Mouse (Mus musculus) R1 (cell line): ENCODE measurements at regions not wholly inside any gene's neighbourhood (a gene's known extent, or its start where the extent isn't known, plus 50 kb on each side); places are given as distances from the start of the nearest gene placed in this dataset.

Experiments
- DNase-seq: peaks from one replicate; pipeline ENCODE4 v3.0.0-alpha.2; 2018; ENCODE audit warnings: low read depth, low spot score

DNA sequence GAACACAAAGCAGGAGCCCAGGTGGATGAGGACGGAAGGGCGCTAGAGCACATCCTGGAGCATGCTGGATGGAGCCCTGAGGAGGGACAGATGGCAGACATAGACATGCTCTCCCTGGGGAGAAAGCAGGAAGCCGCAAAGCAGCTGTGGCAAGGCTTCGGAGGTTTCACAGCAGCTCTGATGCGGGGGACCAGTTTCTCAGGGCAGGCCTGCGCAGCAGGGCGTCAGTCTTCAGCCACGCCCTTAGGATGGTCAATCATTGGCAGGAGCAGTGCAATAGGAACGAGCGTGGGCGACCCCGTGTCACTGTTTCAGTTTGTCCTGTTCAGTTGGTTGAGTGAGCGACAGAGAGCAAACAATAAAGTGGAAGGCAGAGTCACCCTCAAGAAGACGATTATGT, 343.8 kb upstream of the Gm10131 start:
- no peak for DNase-seq

- DNase-seq: no peak
Observed at GRCm38 (mm10) chr8:34452811-34453210, 341.3 kb upstream of the Gm10131 start.

DNA sequence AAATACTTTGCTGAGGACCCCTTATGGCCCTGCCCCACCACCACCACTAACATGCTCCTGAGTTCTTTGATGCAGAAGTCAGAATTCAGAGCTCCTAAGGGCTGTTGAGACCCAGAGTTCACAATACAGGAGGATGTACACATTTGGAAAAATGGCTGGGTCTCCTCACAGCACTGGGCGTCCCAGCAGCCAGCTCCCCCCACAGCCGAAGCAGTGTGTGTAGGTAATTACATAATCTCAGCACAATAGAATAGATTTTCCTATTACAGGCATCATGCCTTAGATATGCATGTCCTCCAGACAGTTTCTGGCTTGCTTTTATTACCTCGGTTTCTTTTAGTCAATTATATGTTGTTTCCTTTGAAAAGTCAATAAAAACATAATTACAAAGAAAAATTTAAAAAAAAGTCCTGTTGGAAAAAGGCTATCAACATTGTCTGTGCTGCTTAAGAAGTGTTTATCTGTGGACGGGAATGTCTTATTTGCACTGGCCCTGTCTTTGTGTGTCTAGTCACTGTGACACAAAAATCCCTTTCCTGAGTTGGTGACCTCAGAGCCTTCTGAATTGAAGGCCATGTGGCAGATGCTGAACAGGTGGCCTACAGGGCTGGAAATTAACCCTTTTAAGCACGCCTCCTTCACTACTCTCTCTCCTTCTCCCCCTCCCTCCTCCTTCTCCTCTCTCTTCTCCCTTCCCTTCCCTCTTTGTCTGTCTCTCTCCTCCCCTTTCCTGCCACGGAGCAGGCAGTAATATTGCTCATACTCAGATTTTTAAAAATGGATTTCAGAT, 339.9 kb upstream of the Gm10131 start:
- no peak for DNase-seq

DNA sequence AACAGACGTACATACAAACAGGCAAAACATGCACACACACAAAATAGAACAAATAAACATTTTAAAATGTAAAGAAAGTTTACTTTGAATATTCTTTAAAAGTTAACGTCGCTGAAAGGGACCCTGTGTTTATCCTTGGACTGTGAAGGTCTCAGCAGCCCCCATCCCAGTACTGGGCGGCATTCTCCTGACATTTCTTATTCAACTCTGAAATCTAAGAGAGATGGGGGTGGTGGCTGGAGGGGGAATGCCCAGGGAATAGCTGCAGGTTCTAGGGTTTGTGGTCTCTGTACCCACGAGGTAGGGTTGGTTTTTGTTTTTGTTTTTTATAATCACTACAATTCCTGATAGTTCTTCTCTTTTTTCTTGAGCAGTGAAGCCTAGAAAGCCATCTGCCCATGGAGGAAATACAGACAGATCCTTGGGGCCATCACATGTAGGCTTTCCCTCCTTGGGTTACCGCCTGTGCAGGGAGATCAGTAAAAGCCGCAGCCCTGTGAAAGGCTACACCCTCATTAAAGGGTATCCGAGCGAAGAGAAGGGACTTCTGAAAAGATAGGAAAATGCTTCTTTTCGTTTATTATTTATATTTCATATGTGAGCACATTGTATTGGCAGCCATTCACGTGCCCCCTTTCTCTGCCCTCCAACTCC, 338.0 kb upstream of the Gm10131 start:
- no peak for DNase-seq

GRCm38 (mm10) chr8:34447880-34448830, 336.6 kb upstream of the Gm10131 start:
- DNase-seq: no peak

DNA sequence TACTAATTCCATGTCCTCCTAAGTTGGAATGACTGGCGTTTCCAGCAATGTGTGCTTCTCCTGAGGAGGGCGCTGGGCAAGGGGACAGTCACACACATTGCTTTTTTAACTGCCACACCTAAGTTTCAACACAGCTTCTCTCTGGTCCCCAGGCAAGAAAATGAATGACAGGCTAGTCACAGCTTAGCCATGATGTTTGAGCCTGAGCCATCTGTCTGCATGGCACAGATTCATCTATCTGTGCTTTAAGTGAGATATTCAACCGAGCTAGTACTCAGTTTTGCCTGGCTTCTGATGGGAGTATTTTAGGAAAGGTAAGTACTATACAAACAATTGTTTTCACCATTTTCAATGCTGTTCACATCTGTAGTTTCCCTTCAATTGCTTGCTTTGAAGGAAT, 331.2 kb upstream of the Gm10131 start:
- no peak for DNase-seq

DNA sequence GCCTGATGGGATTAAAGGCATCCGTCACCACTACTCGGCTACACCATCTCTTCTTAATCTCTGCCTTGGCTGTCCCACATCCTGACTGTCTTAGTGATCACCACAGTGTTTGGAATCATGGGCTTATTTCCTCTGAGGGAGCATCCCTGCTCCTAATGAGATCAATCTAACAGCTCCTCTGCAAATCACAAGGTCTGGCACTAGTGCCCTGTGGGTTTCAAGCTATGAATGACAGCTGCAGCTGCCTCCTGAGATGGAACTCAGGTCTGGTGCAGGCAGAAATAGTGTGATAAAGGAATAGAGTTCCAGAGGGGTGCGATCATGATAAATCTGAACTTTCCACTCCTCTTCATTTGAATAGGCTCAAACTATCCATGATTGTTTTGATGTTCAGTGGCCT, 330.2 kb upstream of the Gm10131 start:
- no peak for DNase-seq

GRCm38 (mm10) chr8:34440771-34441170, 329.2 kb upstream of the Gm10131 start:
- no peak for DNase-seq

DNA sequence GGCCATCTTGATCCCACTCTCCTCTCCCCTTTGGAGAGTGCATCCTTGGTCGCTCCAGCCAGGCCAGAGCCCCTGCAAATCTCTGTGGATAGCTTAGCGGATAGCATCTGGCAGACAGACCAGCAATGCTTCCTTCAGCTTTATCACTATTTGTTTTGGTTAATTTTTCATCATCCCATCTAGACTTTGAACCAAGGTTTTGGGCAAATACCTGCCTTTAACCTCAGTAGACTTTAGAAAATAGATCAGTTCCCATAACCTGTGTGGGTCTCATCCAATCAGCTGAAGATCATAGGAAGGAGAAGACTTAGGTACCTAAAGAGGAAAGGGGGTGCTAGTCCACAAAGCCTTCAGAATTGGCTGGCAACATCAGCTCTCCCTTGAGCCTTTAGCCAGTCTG, 327.2 kb upstream of the Gm10131 start:
- DNase-seq: no peak

- DNase-seq: no peak
Observed at GRCm38 (mm10) chr8:34431985-34432384, 320.4 kb upstream of the Gm10131 start.

GRCm38 (mm10) chr8:34429231-34429630, 317.7 kb upstream of the Gm10131 start:
- DNase-seq: no peak

DNA sequence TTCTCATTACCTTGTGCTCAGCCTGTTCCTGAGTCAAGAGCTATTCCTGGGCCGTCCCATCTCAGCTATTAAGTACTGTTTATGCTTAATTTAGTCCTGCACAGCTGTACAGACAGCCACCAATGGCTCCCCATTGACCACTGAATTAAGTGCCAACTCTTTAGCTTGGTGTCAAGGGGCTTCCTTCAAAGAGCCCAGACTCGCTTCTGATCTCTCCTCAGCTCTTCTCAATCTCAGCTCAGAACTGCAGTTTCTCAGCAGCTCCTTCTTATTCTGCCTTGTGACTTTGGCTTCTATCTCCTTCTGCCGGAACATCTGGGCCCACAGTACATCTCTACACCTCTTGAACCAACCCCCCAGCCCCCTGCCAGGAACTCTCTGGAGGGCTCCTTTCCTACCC, 290.0 kb upstream of the Gm10131 start:
- DNase-seq: no peak

DNA sequence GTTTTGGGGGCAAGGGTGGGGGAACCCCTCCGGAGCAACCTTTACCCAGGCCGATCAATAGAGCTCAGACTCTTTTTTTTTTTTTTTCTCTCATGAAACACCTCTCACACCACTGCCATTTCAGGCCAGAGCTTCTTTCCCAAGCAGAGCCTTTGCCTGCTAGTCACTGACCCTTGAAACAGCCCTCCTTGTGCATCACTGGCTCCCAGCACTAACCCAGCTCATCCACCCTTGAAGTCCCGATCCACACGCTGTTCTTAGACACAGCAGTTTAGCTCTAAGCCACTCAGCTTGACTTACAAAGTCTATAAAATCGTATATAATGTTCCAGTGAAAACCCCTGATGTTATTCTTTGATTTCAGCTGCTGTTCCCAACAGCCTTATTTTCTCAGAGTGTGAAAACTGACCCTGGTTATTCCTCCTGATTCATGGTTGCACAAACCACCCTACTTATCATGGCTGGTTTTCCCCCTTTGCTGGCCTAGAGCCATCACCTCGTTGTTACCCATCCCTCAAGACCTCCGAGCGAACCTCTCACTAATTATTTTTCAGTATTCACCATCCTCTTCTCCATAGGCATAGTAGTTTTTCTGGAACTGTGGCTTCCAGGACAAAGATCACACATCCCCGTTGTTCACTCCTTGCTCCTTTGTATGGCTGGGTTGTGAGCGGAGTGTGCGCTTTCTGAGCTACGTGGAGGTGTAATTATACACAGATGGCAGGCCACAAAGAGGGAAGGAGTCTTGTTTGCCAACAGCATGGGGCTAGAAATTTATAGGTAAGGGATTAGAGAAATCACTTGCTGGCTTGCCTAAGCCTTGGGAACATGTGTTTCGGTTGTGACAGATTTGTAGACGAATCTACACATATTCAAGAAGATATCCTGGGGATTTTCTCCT, 287.6 kb upstream of the Gm10131 start:
- DNase-seq: no peak

DNA sequence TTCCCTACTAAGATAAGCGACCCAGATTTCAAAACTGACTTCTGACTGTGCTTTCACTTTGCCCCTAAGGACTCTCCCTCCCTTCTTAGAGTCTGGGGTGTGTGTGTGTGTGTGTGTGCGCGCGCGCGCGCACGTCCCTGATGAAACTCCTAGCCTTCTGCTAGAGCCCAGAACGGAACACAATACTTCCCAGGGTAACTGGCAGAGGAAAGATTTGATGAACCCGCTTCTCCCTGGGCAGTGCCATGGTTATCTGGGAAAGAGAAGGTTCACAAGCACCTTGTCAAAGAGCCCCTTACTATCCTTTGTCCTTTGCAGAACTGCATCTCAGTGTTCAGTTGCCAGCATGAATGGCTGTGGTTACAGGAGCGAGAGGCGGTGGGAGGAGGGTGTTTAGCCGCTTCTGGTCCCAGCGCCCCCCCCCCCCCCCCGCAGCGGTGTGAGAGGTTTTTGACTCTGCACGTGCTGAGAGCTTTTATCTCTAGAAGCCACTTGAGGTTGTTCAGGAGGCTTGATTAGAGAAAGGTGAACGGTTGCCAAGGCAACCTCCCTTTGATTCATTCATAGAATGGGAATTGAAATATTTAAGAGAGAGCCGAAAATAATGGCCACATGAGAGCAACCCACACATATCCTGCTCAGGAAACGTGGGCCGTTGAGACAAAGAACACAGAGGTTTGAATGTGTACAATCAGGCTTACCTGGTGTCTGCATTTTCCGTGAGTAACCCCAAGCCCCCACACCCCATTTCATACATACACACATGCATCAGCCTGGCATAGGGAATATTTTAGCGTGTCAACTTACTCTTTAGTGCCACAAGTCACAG, 286.3 kb upstream of the Gm10131 start:
- peak; percentile 51 for DNase-seq

DNA sequence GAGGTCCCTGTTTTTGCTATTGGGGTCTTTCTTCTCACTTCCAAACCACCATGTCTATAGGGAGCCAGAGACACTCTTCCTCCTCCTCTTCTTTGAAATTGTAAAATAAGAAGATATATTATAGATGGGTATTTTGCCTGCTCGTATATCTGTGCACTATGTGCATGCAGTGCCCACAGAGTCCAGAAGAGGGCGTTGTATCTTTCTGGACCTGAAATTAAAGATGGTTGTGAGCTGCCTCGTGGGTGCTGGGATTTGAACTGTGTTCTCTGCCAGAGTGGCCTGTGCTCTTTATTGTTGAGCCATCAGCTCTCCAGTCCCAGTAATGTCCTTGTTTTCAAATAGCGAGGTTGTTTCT, 285.7 kb upstream of the Gm10131 start:
- peak; percentile 14 for DNase-seq

DNA sequence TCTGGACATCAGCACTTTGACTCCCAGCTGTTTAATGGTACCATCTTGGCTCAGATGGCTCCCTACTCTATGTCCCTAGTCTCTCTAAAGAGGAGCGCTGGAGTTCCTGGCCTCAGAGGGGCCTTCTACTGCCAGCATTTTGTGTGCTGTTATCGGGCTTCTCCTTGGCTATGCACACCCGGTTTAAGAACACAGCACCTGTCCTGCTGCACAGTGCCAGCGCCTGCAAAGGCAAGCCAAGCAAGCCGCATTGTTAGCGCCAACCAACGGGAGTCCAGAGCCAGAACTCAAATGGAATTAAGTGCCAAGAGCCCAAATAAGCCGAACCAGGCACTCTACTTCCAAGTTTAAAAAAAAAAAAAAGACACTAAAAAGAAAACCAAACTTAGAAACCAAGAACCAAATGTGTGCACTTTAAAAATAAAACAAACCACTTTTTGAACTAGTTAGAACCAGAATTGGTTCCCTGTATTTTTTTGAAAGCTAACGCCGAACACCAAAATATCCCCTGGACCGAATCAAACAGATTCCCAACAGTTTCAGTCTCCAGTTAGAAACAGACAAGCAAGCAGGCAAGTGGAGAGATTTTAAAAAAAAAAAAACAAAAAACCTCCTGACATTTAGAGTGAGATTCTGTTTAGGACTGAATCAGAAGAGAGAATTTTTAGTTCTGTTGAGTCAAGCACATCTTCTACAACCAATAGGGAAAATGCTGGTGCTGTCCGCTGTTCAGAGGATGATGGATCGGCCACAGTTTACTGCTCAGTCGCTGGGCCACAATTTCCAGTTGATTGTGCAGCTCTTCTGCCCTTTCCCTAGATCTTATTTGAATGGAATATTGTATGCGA, 281.7 kb upstream of the Gm10131 start:
- DNase-seq: no peak

- no peak for DNase-seq
Observed at GRCm38 (mm10) chr8:34392208-34392980, 280.9 kb upstream of the Gm10131 start.

- no peak for DNase-seq
Observed at GRCm38 (mm10) chr8:34385806-34386439, 274.4 kb upstream of the Gm10131 start.
